Mouse (Mus musculus) C2C12 (cell line): Measurements from ENCODE around the gene Slc46a2. TPM values are rescaled to one million over a fixed set of nuclear protein-coding genes. Genes with fewer than 3 reads are reported as not detected.

Source experiments
- H3K27me3 ChIP-seq: one replicate; pipeline ENCODE4 v1.6.1; 2011; ENCODE audit not compliant: control insufficient read depth, insufficient read depth, insufficient read length
- H3K36me3 ChIP-seq: one replicate; pipeline ENCODE4 v1.6.1; 2011; ENCODE audit not compliant: control insufficient read depth, insufficient read depth
- H3K4me3 ChIP-seq: one replicate; pipeline ENCODE4 v1.5.1; 2011; ENCODE audit warnings: mild to moderate bottlenecking, control low read depth; ENCODE audit not compliant: poor library complexity, insufficient read depth, severe bottlenecking
- H3K79me2 ChIP-seq: one replicate; pipeline ENCODE4 v1.6.1; 2011; ENCODE audit not compliant: control insufficient read depth, insufficient read depth
- H3K79me3 ChIP-seq: one replicate; pipeline ENCODE4 v1.6.1; 2011; ENCODE audit warnings: low read depth, control low read depth
- H3ac ChIP-seq: one replicate; pipeline ENCODE3; 2011; ENCODE audit warnings: low read depth; ENCODE audit not compliant: control insufficient read depth, insufficient read length
- CEBPB ChIP-seq: IDR thresholded peaks from one replicate; pipeline ENCODE4 v1.6.1; 2011; ENCODE audit warnings: low read depth, mild to moderate bottlenecking, control low read depth, moderate library complexity
- CTCF ChIP-seq: IDR thresholded peaks from one replicate; pipeline ENCODE4 v1.5.1; 2011; ENCODE audit not compliant: control insufficient read depth, insufficient read depth, insufficient read length
- FOSL1 ChIP-seq: IDR thresholded peaks from one replicate; pipeline ENCODE4 v1.8.0; 2011; ENCODE audit warnings: mild to moderate bottlenecking, low read length; ENCODE audit not compliant: poor library complexity, insufficient read depth, severe bottlenecking
- MAX ChIP-seq: IDR thresholded peaks from one replicate; pipeline ENCODE4 v1.6.1; 2011; ENCODE audit warnings: mild to moderate bottlenecking, control low read depth
- MYOD1 ChIP-seq: IDR thresholded peaks from one replicate; pipeline ENCODE4 v1.6.1; 2011; ENCODE audit warnings: low read depth; ENCODE audit not compliant: control insufficient read depth, insufficient read length
- MYOG ChIP-seq: IDR thresholded peaks from one replicate; pipeline ENCODE4 v1.6.1; 2011; ENCODE audit not compliant: control insufficient read depth, insufficient read length; ENCODE audit errors: extremely low read depth
- USF1 ChIP-seq: IDR thresholded peaks from one replicate; pipeline ENCODE4 v1.6.1; 2011; ENCODE audit warnings: low read depth, mild to moderate bottlenecking, control low read depth, moderate library complexity
- polyA plus RNA-seq: library from polyadenylated mRNA; unstranded; fragments of >200 nt; fragmentation: generic; extraction: Trizol; gene quantifications from one replicate; pipeline ENCODE4 v1.2.1, GENCODE M21; 2012; ENCODE audit warnings: missing spikeins

The Slc46a2 gene
- polyA plus RNA-seq, 1 experiment = not detected

- Histone ChIP-seq H3ac (no peak overlapping the region), H3K79me3 (no peaks in the 10 kb centered on the region), H3K79me2 (no peaks in the 10 kb centered on the region), H3K36me3 (no peaks in the 10 kb centered on the region), H3K4me3 (no peak overlapping the region), H3K27me3 (no peaks in the 10 kb centered on the region)
- TF ChIP-seq MYOG = no peak
- no peak for TF ChIP-seq CEBPB
- no peak for TF ChIP-seq MAX
- no peak for TF ChIP-seq FOSL1
- no peak for TF ChIP-seq CTCF
- TF ChIP-seq MYOD1 = no peak
- no peak for TF ChIP-seq USF1
Measured at GRCm38 (mm10) chr4:59907092-59907491, 7.8 kb downstream of the Slc46a2 start.

- Histone ChIP-seq H3K79me2 (no peaks in the 10 kb centered on the region), H3ac (no peak overlapping the region), H3K27me3 (no peaks in the 10 kb centered on the region), H3K79me3 (no peaks in the 10 kb centered on the region), H3K36me3 (no peaks in the 10 kb centered on the region), H3K4me3 (no peak overlapping the region)
- TF ChIP-seq CEBPB (no peak), USF1 (no peak), MAX (no peak), MYOD1 (no peak), FOSL1 (no peak), CTCF (no peak), MYOG (no peak)
Measured at GRCm38 (mm10) chr4:59902547-59902946, 12.3 kb downstream of the Slc46a2 start.

DNA sequence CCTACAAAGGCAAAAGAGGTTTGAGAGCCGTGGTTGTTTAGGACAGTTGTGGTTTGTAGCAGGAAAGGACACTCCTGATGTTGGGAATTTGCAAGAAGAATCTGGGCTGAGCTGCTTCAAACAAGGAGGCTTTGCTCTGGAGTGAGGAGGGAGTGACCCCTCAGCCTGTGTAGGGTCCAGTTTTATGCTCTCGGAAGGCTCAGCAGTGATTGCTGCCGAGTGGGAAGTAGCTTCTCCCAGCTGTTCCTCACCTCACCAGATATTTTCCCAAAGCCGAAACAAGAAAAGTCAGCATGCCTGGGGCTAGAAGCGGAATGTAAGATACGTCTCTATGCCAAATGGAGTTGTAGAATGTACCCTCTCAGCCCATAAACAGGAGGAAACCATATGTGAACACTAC lies 13.0 kb downstream of the Slc46a2 start:
- H3K27me3 ChIP-seq = no peaks in the 10 kb centered on the region
- H3K4me3 ChIP-seq = no peak overlapping the region
- no peak for TF ChIP-seq FOSL1
- no peak for TF ChIP-seq MYOD1
- TF ChIP-seq USF1 = no peak
- TF ChIP-seq CEBPB = no peak
- no peak for TF ChIP-seq MAX
- TF ChIP-seq CTCF = no peak
- no peak for TF ChIP-seq MYOG
- H3K79me2 ChIP-seq = no peaks in the 10 kb centered on the region
- no peaks in the 10 kb centered on the region for H3K79me3 ChIP-seq
- no peak overlapping the region for H3ac ChIP-seq
- H3K36me3 ChIP-seq = no peaks in the 10 kb centered on the region

DNA sequence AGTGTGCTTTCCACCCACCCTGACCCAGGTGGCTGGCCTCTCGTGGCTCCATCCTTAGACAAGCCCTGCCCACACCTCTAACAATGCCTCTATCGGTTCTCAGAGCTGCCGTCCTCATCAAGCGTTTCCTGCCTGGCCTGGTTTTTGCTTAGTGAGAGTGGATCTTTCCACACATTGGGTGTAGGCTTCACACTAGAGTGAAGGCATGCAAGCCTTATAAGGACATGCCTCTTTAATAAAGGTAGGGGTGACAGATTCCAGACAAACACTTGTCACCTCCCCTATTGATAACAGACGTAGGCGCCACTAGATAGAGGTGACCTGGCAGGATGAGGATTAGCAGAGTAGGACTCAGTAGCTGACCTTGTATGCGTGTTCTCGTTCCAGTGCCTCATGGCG lies 16.3 kb downstream of the Slc46a2 start:
- H3K27me3 ChIP-seq = no peaks in the 10 kb centered on the region
- H3ac ChIP-seq = no peak overlapping the region
- no peaks in the 10 kb centered on the region for H3K79me3 ChIP-seq
- no peaks in the 10 kb centered on the region for H3K36me3 ChIP-seq
- no peak for TF ChIP-seq USF1
- no peaks in the 10 kb centered on the region for H3K79me2 ChIP-seq
- H3K4me3 ChIP-seq = no peak overlapping the region

DNA sequence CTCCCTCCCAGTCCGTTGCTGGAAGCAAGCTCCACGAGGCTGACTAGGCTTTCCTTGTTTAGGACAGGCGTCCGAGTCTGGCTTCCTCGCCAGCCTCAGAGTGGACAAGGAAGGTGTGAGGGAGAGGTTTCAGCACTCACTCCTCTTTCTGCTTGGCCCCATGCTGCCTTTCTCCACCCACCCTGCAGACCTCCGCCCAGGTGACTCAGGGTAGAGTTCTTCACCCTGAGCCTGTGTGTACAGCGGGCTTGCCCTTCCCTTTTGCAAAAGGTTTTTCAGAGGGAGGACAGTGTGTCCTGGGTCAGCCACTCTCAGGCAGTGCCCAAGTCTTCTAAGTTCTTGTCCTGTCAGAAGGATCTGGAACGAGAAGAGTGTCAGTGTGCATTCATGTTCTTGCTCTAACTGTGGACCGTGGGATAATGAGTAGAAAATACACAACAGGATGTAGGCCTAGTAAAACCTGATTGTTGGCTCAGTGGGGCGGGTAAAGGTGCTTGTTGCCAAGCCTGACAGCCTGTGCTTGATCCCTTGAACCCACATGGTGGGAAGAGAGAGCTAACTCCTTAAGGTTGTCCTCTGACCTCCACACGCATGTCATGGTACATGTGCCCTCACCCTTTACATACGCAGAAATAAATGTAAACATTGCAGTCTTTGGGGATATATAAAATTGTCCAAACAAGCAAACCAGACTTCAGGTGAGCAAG lies 16.9 kb downstream of the Slc46a2 start:
- no peaks in the 10 kb centered on the region for H3K36me3 ChIP-seq

GRCm38 (mm10) chr4:59896000-59896399 lies 18.9 kb downstream of the Slc46a2 start:
- no peaks in the 10 kb centered on the region for H3K79me3 ChIP-seq
- no peaks in the 10 kb centered on the region for H3K36me3 ChIP-seq
- no peaks in the 10 kb centered on the region for H3K27me3 ChIP-seq
- no peak overlapping the region for H3ac ChIP-seq
- TF ChIP-seq USF1 = no peak
- no peak for TF ChIP-seq FOSL1
- TF ChIP-seq CTCF = no peak
- TF ChIP-seq MAX = no peak
- TF ChIP-seq MYOG = no peak
- TF ChIP-seq MYOD1 = no peak
- no peak for TF ChIP-seq CEBPB
- H3K4me3 ChIP-seq = no peak overlapping the region
- H3K79me2 ChIP-seq = no peaks in the 10 kb centered on the region

More for the DNA sequence above, 16.9 kb downstream of the Slc46a2 start:
- H3ac ChIP-seq = no peak overlapping the region
- no peaks in the 10 kb centered on the region for H3K79me2 ChIP-seq
- TF ChIP-seq MYOG (no peak), USF1 (no peak), CTCF (no peak), FOSL1 (no peak), MYOD1 (no peak), CEBPB (no peak), MAX (no peak)
- no peaks in the 10 kb centered on the region for H3K79me3 ChIP-seq
- no peak overlapping the region for H3K4me3 ChIP-seq
- no peaks in the 10 kb centered on the region for H3K27me3 ChIP-seq
